ENCODE assay signal across 10 mouse cellular contexts in genomic region chr15:93579899-93580298, GRCm38 (mm10). TPM values are rescaled to one million over a fixed set of nuclear protein-coding genes. Genes with fewer than 3 reads are reported as not detected.
DNase-seq lines count a peak whose midpoint lies in the region; ATAC-seq and TF ChIP-seq lines count a peak whose summit lies in the region.
"Had no signal": no experiment of that assay in that cellular context is flagged by ENCODE, and none has a peak within 500 bp of the region (broad histone marks: within the 10 kb centered on the region; RNA-seq: fewer than 3 reads in every experiment).

No protein-coding gene starts in this region.

- no peak overlapping the region for H3K4me2 ChIP-seq in hindbrain, postnatal 0 days (ENCODE audit: low read depth, low read length)
- no peak overlapping the region for H3K4me2 ChIP-seq in hindbrain, embryonic 12.5 days (replicated peaks)

- peak; percentile 51 for TF ChIP-seq CTCF in hindbrain, postnatal 0 days (IDR thresholded peaks at IDR 0.05; ENCODE audit: low read depth)
- TF ChIP-seq CTCF in ES-Bruce4 (IDR thresholded peaks at IDR 0.05; ENCODE audit: low read depth, low read length), result peak; percentile 23

- no peaks in the 10 kb centered on the region for H3K27me3 ChIP-seq in hindbrain, postnatal 0 days (ENCODE audit: insufficient read depth, low read length)
- no peaks in the 10 kb centered on the region for H3K27me3 ChIP-seq in hindbrain, embryonic 12.5 days
- no peaks in the 10 kb centered on the region for H3K27me3 ChIP-seq in ES-Bruce4 (ENCODE audit: control insufficient read depth, insufficient read depth, low read length, poor library complexity, severe bottlenecking)
- H3K27me3 ChIP-seq: megakaryocyte, embryonic 14.5 days had no signal

- no peak overlapping the region for H3K9ac ChIP-seq in hindbrain, postnatal 0 days (replicated peaks; ENCODE audit: low read length)
- H3K9ac ChIP-seq in hindbrain, embryonic 12.5 days, result no peak overlapping the region
- no peak overlapping the region for H3K9ac ChIP-seq in ES-Bruce4 (ENCODE audit: low read depth, poor library complexity, severe bottlenecking)

- H3K9me3 ChIP-seq in hindbrain, postnatal 0 days (ENCODE audit: low read length), result peaks cover 4% of the 10 kb centered on the region
- no peaks in the 10 kb centered on the region for H3K9me3 ChIP-seq in hindbrain, embryonic 12.5 days (replicated peaks)
- H3K9me3 ChIP-seq in ES-Bruce4 (replicated peaks; ENCODE audit: control insufficient read depth, insufficient read depth, low read length, poor library complexity, severe bottlenecking), result no peaks in the 10 kb centered on the region

- TF ChIP-seq POLR2A in ES-Bruce4 (IDR thresholded peaks at IDR 0.05; ENCODE audit: insufficient read depth, low read length), result no peak

- peak; percentile 56 for DNase-seq in hindbrain, postnatal 0 days (ENCODE audit: low spot score)
- peak; percentile 39 for DNase-seq in MN1 (ENCODE audit: low spot score)
- DNase-seq in layer of hippocampus, adult 9-11 months, result peak; percentile 56
- no peak for DNase-seq in right cerebral cortex, postnatal 10 days (ENCODE audit: low spot score in 2 of 2)
- no peak for DNase-seq in ovary, postnatal 14 days (ENCODE audit: low spot score)
- DNase-seq: heart, postnatal 10 days had no signal

- H3K27ac ChIP-seq in hindbrain, postnatal 0 days, result no peak overlapping the region
- no peak overlapping the region for H3K27ac ChIP-seq in hindbrain, embryonic 12.5 days
- H3K27ac ChIP-seq in ES-Bruce4 (ENCODE audit: insufficient read depth, low read length), result no peak overlapping the region
- H3K27ac ChIP-seq: limb, embryonic 10.5 days had no signal

- no peak for TF ChIP-seq EP300 in ES-Bruce4 (IDR thresholded peaks at IDR 0.05; ENCODE audit: insufficient read depth, low read depth, low read length)

- no peak for ATAC-seq in hindbrain, postnatal 0 days
- no peak for ATAC-seq in hindbrain, embryonic 12.5 days (ENCODE audit: low FRiP score)

- no peaks in the 10 kb centered on the region for H3K36me3 ChIP-seq in hindbrain, postnatal 0 days (ENCODE audit: insufficient read depth, low read length)
- no peaks in the 10 kb centered on the region for H3K36me3 ChIP-seq in hindbrain, embryonic 12.5 days
- H3K36me3 ChIP-seq in ES-Bruce4 (ENCODE audit: control insufficient read depth, insufficient read depth, low read length, poor library complexity, severe bottlenecking), result no peaks in the 10 kb centered on the region

- WGBS in hindbrain, postnatal 0 days, result 36% methylated on average over 9 of the region's 9 CpGs
- 45% methylated on average over 9 of the region's 9 CpGs for WGBS in hindbrain, embryonic 12.5 days

- 0 out of 2 replicates have a peak, but pooled peaks cover 3% of the 10 kb centered on the region for H3K4me1 ChIP-seq in hindbrain, postnatal 0 days (ENCODE audit: insufficient read depth, low read length)
- H3K4me1 ChIP-seq in hindbrain, embryonic 12.5 days, result no peaks in the 10 kb centered on the region; the same call in 1 of the 2 replicates
- no peaks in the 10 kb centered on the region for H3K4me1 ChIP-seq in ES-Bruce4 (ENCODE audit: control insufficient read depth, insufficient read depth, low read length)

- H3K4me3 ChIP-seq in hindbrain, postnatal 0 days (ENCODE audit: low read length), result no peak overlapping the region
- H3K4me3 ChIP-seq in hindbrain, embryonic 12.5 days, result no peak overlapping the region
- no peak overlapping the region for H3K4me3 ChIP-seq in ES-Bruce4 (ENCODE audit: low read depth, low read length)
- H3K4me3 ChIP-seq: limb, embryonic 10.5 days; megakaryocyte, embryonic 14.5 days had no signal

RNA-seq across cellular contexts. Expression of gene Prickle1, which starts 15.8 kb away (rescaled TPM):
- 14.5 and 17.1 TPM in 2 replicates for total RNA-seq in hindbrain, postnatal 0 days (2014; rRNA removed)
- polyA plus RNA-seq in hindbrain, postnatal 0 days (2015; fragmentation: Nextera tagmentation; extraction: Ambion mirVana), result 16.0 and 16.2 TPM in 2 replicates
- polyA plus RNA-seq in hindbrain, embryonic 12.5 days (2016; fragmentation: Nextera tagmentation; extraction: Ambion mirVana), result 24.6 and 27.9 TPM in 2 replicates
- polyA plus RNA-seq in ES-Bruce4 (2011; ENCODE audit: insufficient read depth, insufficient read length, low read depth, missing spikeins), result 9.1 and 10.3 TPM in 2 replicates

Comparison
In these comparisons a context has a peak if more than half of its experiments do, and no peak if none do; other contexts are left out.
1. DNase-seq: peak in hindbrain, postnatal 0 days (single experiment), MN1 (single experiment) and layer of hippocampus, adult 9-11 months (single experiment); none in right cerebral cortex, postnatal 10 days (0 of 2) and ovary, postnatal 14 days (single experiment).